Mouse (Mus musculus): ENCODE data around the gene Arid1b. TPM values are rescaled to one million over a fixed set of nuclear protein-coding genes. Genes with fewer than 3 reads are reported as not detected.

Gene Arid1b
- total and polyA plus RNA-seq, 3 experiments = 11.6 to 49.1 (median 32.4) TPM

GRCm38 (mm10) chr17:5312307-5312706, 318.2 kb downstream of the Arid1b start:
- DNase-seq (ENCODE audit: low spot score) = no peak
- H3K4me1 ChIP-seq (ENCODE audit: insufficient read depth, low read depth, low read length) = no peaks in the 10 kb centered on the region
- H3K27me3 ChIP-seq (ENCODE audit: insufficient read depth, low read length) = no peaks in the 10 kb centered on the region
- no peak overlapping the region for H3K4me3 ChIP-seq (ENCODE audit: low read depth, low read length)
- TF ChIP-seq CTCF (IDR thresholded peaks at IDR 0.05; ENCODE audit: low read depth, low read length) (no peak), TAL1 (conservative IDR thresholded peaks at IDR 0.05; ENCODE audit: low read depth, low read length) (no peak), POLR2AphosphoS5 (IDR thresholded peaks at IDR 0.05; ENCODE audit: insufficient replicate concordance, low read depth, low read length) (no peak), GATA1 (IDR thresholded peaks at IDR 0.05; ENCODE audit: borderline replicate concordance, low read length) (no peak), GATA2 (IDR thresholded peaks at IDR 0.05; ENCODE audit: borderline replicate concordance, low read depth, low read length) (no peak)
- no peak for ATAC-seq (ENCODE audit: extremely low read depth, insufficient number of reproducible peaks, low FRiP score, poor library complexity, severe bottlenecking)
- H3K9me3 ChIP-seq (replicated peaks) = no peaks in the 10 kb centered on the region
- peaks cover 76% of the 10 kb centered on the region for H3K36me3 ChIP-seq (replicated peaks)

- TF ChIP-seq GATA2 (IDR thresholded peaks at IDR 0.05; ENCODE audit: borderline replicate concordance, low read depth, low read length) = no peak
- no peak for TF ChIP-seq GATA1 (IDR thresholded peaks at IDR 0.05; ENCODE audit: borderline replicate concordance, low read length)
- no peak for TF ChIP-seq CTCF (IDR thresholded peaks at IDR 0.05; ENCODE audit: low read depth, low read length)
- TF ChIP-seq TAL1 (conservative IDR thresholded peaks at IDR 0.05; ENCODE audit: low read depth, low read length) = no peak
- no peak for TF ChIP-seq POLR2AphosphoS5 (IDR thresholded peaks at IDR 0.05; ENCODE audit: insufficient replicate concordance, low read depth, low read length)
- no peak for ATAC-seq (ENCODE audit: extremely low read depth, insufficient number of reproducible peaks, low FRiP score, poor library complexity, severe bottlenecking)
Measured at GRCm38 (mm10) chr17:5314735-5315134, 320.6 kb downstream of the Arid1b start.

GRCm38 (mm10) chr17:5316489-5316888, 322.4 kb downstream of the Arid1b start:
- H3K9me3 ChIP-seq (replicated peaks) = no peaks in the 10 kb centered on the region
- H3K27me3 ChIP-seq (ENCODE audit: insufficient read depth, low read length) = no peaks in the 10 kb centered on the region
- no peaks in the 10 kb centered on the region for H3K4me1 ChIP-seq (ENCODE audit: insufficient read depth, low read depth, low read length)
- DNase-seq (ENCODE audit: low spot score) = no peak
- no peak for ATAC-seq (ENCODE audit: extremely low read depth, insufficient number of reproducible peaks, low FRiP score, poor library complexity, severe bottlenecking)
- TF ChIP-seq CTCF (IDR thresholded peaks at IDR 0.05; ENCODE audit: low read depth, low read length) = no peak
- TF ChIP-seq GATA1 (IDR thresholded peaks at IDR 0.05; ENCODE audit: borderline replicate concordance, low read length) = no peak
- TF ChIP-seq TAL1 (conservative IDR thresholded peaks at IDR 0.05; ENCODE audit: low read depth, low read length) = no peak
- TF ChIP-seq POLR2AphosphoS5 (IDR thresholded peaks at IDR 0.05; ENCODE audit: insufficient replicate concordance, low read depth, low read length) = no peak
- TF ChIP-seq GATA2 (IDR thresholded peaks at IDR 0.05; ENCODE audit: borderline replicate concordance, low read depth, low read length) = no peak
- H3K4me3 ChIP-seq (ENCODE audit: low read depth, low read length) = no peak overlapping the region
- peaks cover 83% of the 10 kb centered on the region for H3K36me3 ChIP-seq (replicated peaks)

More at GRCm38 (mm10) chr17:5314735-5315134, 320.6 kb downstream of the Arid1b start:
- H3K9me3 ChIP-seq (replicated peaks) = no peaks in the 10 kb centered on the region
- no peak overlapping the region for H3K4me3 ChIP-seq (ENCODE audit: low read depth, low read length)
- peaks cover 78% of the 10 kb centered on the region for H3K36me3 ChIP-seq (replicated peaks)
- no peak for DNase-seq (ENCODE audit: low spot score)
- no peaks in the 10 kb centered on the region for H3K4me1 ChIP-seq (ENCODE audit: insufficient read depth, low read depth, low read length)
- no peaks in the 10 kb centered on the region for H3K27me3 ChIP-seq (ENCODE audit: insufficient read depth, low read length)

- no peaks in the 10 kb centered on the region for H3K27me3 ChIP-seq (ENCODE audit: insufficient read depth, low read length)
- TF ChIP-seq GATA2 (IDR thresholded peaks at IDR 0.05; ENCODE audit: borderline replicate concordance, low read depth, low read length) = no peak
- no peaks in the 10 kb centered on the region for H3K9me3 ChIP-seq (replicated peaks)
- ATAC-seq (ENCODE audit: extremely low read depth, insufficient number of reproducible peaks, low FRiP score, poor library complexity, severe bottlenecking) = no peak
- H3K36me3 ChIP-seq (replicated peaks) = peaks cover 97% of the 10 kb centered on the region
- H3K4me1 ChIP-seq (ENCODE audit: insufficient read depth, low read depth, low read length) = no peaks in the 10 kb centered on the region
- no peak overlapping the region for H3K4me3 ChIP-seq (ENCODE audit: low read depth, low read length)
- no peak for DNase-seq (ENCODE audit: low spot score)
Measured at GRCm38 (mm10) chr17:5321589-5322225, 327.6 kb downstream of the Arid1b start.

- H3K36me3 ChIP-seq (replicated peaks) = peaks cover 97% of the 10 kb centered on the region
- H3K4me1 ChIP-seq (ENCODE audit: insufficient read depth, low read depth, low read length) = no peaks in the 10 kb centered on the region
- ATAC-seq (ENCODE audit: extremely low read depth, insufficient number of reproducible peaks, low FRiP score, poor library complexity, severe bottlenecking) (no peak), DNase-seq (ENCODE audit: low spot score) (no peak)
- no peaks in the 10 kb centered on the region for H3K9me3 ChIP-seq (replicated peaks)
- H3K4me3 ChIP-seq (ENCODE audit: low read depth, low read length) = no peak overlapping the region
- TF ChIP-seq GATA2 (IDR thresholded peaks at IDR 0.05; ENCODE audit: borderline replicate concordance, low read depth, low read length) = no peak
- TF ChIP-seq TAL1 (conservative IDR thresholded peaks at IDR 0.05; ENCODE audit: low read depth, low read length) = no peak
- no peak for TF ChIP-seq GATA1 (IDR thresholded peaks at IDR 0.05; ENCODE audit: borderline replicate concordance, low read length)
- no peaks in the 10 kb centered on the region for H3K27me3 ChIP-seq (ENCODE audit: insufficient read depth, low read length)
Measured at GRCm38 (mm10) chr17:5322594-5322993, 328.5 kb downstream of the Arid1b start.

- TF ChIP-seq GATA2 (IDR thresholded peaks at IDR 0.05; ENCODE audit: borderline replicate concordance, low read depth, low read length) (no peak), TAL1 (conservative IDR thresholded peaks at IDR 0.05; ENCODE audit: low read depth, low read length) (no peak), POLR2AphosphoS5 (IDR thresholded peaks at IDR 0.05; ENCODE audit: insufficient replicate concordance, low read depth, low read length) (no peak), GATA1 (IDR thresholded peaks at IDR 0.05; ENCODE audit: borderline replicate concordance, low read length) (no peak), CTCF (IDR thresholded peaks at IDR 0.05; ENCODE audit: low read depth, low read length) (no peak)
- no peak for ATAC-seq (ENCODE audit: extremely low read depth, insufficient number of reproducible peaks, low FRiP score, poor library complexity, severe bottlenecking)
- Histone ChIP-seq H3K4me1 (ENCODE audit: insufficient read depth, low read depth, low read length) (no peaks in the 10 kb centered on the region), H3K27me3 (ENCODE audit: insufficient read depth, low read length) (no peaks in the 10 kb centered on the region), H3K36me3 (replicated peaks) (peaks cover 97% of the 10 kb centered on the region), H3K4me3 (ENCODE audit: low read depth, low read length) (no peak overlapping the region), H3K9me3 (replicated peaks) (no peaks in the 10 kb centered on the region)
- DNase-seq (ENCODE audit: low spot score) = no peak
Measured at GRCm38 (mm10) chr17:5323746-5324145, 329.6 kb downstream of the Arid1b start.
